Mouse (Mus musculus) mouse trophoblast stem cell (cell line): ENCODE results near the gene Faah.

Source experiments
- in situ Hi-C, 2 experiments: fragments of 300-500 bp; cut with MseI, MboI; formaldehyde crosslinking; loops; 2 replicates in 1 of 2; 3 replicates in 1 of 2; pipeline ENCODE4 v1.15.1; 2025

Gene Faah

DNA sequence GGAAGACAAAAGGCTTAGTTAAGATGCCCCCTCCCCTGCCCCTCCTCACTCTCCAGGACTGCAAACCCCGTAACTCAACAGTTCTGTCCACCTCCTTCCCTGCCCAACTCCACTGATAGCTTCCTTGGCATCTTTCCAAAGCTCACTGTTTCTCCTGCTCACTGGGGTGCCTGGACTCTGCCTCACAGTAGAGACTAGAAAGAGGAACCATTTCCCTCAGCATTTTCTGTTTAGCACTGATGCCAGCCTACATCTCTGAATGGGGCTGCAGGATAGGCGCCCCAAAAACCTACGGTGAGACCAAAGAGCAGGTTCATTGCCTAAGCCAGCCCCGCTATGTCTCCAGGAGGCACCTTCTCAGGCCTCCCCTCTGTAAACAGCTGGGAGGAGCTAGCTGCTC lies 16.5 kb downstream of the Faah start:
- in situ Hi-C loops: no loop called here

DNA sequence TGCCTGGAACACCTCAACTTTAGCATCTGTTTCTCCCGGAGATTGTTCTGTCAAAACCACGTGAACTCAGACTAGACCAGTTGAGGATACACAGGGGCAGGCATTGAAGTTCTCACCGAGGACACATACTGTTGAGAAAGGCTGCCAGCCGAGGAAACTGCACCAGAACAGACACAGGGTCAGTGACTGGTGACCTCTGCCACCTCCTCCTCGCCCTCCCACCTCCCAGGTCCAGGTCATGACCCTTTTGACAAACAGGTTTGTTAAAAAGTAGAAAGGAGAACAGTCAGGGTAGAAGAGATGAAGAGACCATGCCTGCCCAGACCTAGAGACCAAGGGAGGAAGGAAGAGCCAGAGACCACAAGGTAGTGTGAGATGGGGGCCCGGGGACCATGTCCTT lies 17.1 kb downstream of the Faah start:
- in situ Hi-C loops: no loop called here

DNA sequence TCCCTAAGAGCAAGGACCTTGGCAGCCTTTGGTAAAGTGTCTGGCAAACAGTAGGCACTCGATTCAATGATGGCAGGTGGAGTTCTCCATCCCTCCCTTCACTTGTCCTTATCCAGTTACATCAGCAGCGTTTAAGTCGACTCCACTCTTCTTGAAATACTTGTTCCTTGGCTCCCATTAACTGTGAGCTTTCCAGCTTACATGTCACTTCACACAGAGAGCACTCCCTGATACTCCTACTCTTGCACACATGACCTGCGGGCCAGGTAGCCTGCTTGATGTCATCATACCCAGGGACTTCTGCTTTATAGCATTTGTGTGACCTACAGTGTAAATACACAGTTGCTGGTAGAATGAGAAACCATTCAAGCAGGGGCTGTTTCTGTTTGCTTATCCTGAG lies 21.0 kb downstream of the Faah start:
- in situ Hi-C loops: no loop called here

DNA sequence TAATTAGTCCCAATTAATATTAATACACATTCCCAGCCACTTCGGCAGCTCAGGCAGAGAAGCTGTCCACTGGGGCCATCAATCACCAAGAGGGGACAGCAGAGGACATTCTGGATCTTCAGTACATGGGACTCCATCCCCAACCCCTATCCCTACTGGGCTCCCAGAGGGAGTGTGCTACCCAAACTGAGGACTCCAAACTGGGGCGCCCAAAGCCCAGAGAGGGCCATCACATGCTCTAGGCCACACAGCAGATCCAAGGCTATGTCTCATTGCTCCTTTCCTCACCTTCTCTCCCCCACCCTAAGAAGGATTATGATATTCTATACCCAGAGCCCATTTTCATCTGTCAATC lies 22.4 kb downstream of the Faah start:
- in situ Hi-C loops: no loop called here

DNA sequence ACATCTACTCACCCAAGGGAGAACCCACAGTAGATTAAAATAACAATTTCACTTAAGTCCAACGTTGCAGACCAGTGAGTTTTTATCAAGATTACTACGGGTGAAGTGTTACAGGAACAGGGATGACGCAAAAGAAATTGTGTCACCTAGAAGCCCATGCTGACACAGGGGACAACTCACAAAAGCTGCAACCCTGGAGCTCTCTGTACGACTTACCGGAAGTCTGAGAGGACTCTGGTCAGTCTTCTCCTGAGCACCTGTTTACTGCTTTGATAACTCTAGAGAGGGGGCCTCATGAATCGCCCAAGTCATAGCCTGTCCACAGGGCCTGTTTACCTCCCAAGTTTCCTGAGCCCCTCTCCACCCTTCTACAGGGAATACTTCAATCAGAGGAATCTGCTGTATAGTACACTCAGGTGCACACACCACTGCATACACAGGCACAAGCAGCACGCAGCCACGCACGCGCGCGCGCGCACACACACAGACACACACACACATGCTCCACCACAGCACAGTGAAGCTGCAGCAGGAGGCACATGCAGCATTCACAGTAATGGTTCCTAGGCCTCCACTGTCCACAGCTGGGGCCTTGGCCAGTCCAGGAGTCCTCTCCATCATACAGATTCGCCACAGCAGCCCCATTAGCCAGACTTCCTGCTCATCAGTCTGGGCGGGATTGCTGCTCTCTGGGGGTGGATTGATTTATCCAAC lies 22.9 kb downstream of the Faah start:
- in situ Hi-C loops: no loop called here

DNA sequence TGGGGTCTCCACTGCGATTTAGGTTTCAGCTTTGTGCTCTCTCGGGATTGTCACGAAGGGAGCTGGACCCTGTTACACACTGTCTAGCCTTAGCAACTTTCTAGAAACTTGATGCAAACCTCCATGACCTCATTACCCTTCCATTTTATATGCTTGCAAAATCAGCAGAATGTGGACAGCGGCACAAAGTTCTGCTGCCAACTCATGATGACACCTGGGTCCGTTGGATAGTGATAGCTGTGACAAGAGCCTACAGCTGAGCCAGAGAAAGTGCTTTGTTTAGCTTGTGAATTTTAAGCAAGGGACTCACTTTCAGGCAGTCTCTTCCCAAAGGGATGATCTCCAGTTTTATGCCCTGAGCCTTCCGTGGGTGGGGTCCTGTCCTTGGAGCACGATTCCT lies 28.3 kb downstream of the Faah start:
- in situ Hi-C loops: no loop called here

DNA sequence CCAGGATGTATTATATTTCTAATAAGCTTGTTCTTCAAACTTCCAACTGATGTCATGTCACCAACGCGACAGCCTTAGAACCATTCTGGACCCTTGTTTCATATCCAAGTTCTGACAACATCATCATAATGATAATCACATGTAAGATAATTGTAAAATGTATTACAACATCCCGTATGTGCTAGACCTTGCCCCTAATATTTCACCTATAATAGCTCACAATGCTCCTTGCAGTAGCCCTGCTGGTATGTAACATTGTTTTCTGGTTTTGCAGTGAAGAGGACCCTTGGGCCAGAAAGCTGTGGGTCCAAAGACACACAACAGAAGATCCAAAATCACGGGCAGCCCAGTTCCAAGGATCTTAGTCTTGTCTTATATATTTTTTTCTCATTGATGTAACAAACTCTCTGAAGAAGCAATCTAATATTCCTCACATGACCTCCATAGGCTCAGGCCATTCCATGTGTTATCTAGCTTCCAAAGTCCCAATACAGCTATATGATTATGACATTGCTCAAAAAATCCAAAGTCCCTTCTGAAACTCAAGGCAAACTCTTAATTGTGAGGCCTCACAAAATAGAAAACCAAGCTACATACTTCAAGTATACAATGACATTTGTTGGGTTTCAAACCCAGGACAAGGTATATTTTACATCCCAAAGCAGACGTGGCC lies 29.7 kb downstream of the Faah start:
- in situ Hi-C loops: no loop called here

DNA sequence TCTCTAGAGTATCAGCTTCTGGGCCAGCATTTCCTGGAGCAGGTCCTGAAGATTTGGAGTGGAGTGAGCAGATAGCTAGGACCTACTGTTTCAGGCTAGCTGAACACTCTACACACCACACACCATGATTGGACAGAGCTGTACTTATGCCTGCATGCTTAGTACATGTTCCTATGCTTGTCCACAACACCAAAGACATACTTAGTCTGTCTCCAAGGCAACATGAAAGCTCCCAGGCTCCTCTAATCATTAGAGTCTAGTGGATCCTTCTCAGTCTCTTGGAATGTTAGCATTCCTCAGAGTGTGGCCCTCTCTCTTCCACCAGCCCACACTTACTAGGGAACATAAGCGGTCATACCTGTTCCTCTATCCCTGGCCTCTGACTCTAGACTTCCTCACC lies 30.3 kb downstream of the Faah start:
- in situ Hi-C loops: no loop called here

DNA sequence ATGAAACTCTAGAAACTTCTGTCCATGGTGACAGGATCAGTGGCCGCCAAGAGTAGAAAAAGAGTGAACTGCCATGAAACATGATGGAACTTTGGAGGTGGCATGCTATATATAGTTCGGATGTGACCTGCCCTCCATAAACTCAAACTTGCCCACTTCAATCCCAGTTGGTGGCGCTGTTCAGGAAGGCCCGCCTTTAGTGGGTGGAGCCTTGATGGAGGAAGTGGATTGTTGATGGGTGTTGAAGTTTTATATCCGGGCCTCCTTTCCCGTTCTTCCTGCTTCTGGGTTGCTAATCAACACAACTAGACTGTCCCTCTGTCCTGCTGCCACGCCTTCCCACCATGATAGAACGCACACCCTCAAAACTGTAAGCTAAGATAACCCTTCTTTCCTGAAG lies 32.8 kb downstream of the Faah start:
- in situ Hi-C loops: loop anchor here (5.0 kb wide), 2 partner anchors 38 to 83 kb away; no protein-coding TSS in a partner anchor

DNA sequence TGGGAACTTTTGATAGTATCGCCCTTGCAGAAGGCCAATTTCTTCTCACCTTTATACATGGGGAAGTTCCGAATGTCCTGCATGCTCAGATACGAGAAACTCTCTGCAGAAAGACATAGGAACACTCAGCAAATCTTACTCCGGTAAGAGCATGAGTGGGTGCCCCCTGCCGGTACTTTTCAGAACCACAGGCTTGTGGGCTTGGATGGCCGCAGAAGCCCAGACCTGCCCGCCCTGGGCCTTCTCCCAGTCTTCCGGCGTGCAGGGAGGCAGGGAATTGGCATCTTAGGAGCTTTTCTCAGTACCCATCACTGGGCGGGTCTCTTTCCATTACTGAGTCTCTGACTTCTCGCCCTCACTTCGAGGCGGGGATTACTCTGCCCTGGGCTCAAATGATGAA lies 33.6 kb downstream of the Faah start:
- in situ Hi-C loops: loop anchor here (5.0 kb wide), 2 partner anchors 37 to 82 kb away; no protein-coding TSS in a partner anchor

DNA sequence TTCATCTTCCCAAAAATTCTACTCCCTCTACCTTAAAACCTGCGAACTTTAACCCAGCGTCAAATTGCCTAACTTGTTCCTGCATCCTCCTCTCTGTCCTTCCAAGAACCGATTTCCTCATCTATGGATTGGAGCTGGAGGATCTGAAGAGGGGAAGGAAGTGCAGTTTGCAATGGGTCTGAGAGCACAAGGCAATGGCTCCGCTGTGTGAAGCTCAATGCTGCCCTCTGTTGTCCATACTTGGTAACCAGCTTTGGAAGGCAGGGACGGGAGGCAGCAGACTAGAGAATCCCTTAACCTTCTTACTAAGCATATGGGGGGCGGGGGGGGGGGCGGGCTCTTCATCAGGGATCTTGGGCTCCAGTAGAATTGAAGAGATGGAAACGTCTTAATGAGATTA lies 37.0 kb downstream of the Faah start:
- in situ Hi-C loops: loop anchor here (5.0 kb wide), 2 partner anchors 33 to 78 kb away; no protein-coding TSS in a partner anchor

DNA sequence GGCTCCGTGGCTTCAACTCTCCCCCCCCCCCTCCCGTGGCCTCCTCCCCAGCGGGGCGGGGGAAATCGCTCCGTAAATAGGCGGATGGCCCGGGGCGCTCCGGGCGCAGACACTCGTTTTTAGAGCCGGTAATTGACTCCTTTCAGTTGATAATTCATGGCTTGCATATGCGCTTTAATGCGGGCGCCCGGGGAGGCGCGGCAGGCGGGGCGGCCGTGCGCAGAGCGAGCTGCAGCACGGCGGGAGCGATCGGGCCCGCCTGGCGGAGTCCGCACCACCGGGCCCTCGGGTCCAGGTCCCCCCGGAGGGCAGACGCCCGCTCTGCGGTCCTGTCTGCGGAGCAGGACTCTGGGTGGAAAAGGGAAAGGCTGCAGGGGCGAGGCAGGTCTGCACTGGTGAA lies 38.3 kb downstream of the Faah start:
- in situ Hi-C loops: no loop called here

DNA sequence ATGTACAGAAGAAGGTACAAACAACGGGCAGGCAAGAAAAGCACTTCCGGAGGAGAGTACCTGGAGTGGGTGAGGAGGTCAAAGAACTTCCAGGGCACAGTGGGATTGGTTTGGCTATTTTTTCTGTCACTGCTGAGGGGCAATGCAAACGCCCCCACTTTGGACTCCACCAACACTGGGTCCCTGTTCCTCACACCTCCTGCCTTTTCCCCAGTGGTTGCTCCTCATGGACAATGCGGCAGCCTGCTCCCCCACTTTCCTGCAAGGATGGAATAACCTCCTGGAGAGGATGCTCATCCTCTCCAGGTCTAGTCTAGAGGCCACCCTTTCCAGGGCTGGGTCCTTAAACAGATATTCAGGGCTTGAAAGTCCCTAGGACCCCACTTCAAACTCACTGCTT lies 38.8 kb downstream of the Faah start:
- in situ Hi-C loops: no loop called here

DNA sequence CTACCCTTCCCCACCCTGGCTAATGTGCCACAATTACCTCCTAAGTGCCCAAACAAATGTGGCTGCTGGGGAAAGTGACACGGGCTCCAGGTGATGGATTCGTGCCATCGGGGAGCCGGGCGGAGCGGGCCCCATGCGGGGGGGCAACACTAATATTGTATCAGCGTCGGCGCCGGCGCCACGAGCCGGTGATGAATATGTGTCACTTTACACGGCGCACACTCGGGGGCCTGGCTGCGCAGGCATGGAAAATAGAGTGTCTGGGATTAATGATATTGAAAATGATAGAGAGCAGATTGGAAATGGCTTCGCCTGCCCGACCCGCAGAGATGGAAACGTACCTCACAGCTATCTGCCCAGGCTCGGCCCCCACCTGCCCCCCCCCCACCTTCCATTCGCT lies 45.2 kb downstream of the Faah start:
- in situ Hi-C loops: no loop called here

DNA sequence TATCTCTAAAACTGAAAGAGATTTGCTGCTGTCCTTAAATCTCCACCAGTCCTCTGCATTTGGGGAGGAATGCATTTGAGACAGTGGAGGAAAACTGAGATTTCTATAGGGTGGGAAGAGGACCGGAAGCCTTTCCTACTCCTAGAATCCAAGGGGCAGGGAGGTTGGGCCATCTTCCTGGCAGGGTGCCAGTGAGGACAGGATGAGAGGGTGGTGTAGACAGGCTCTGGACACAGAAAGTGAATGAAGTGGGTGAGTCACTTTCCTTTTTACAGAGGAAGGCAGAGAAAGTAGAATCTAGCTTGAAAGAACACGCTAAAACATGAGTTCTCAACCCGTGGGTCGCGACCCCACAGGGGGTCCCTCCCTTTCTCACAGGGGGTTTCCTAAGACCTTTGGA lies 53.3 kb downstream of the Faah start:
- in situ Hi-C loops: no loop called here

DNA sequence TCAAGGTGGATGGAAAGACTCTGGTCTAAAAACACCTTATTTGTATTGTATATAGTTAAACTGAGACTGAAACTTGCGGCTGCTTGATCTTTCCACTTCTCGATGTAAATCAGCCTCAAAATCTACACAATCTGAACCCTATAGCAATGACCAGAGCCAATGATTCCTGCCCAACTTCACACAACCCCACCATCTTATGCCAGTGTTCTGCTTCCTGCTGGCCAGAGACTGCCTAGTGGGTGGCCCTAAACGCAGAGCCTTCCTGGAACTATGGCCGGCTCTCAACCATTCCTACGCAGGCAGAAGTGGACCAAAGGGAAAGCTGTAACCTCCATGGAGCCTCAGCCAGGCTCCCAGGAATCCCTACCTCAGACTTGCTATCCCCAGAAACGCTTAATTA lies 54.0 kb downstream of the Faah start:
- in situ Hi-C loops: no loop called here

DNA sequence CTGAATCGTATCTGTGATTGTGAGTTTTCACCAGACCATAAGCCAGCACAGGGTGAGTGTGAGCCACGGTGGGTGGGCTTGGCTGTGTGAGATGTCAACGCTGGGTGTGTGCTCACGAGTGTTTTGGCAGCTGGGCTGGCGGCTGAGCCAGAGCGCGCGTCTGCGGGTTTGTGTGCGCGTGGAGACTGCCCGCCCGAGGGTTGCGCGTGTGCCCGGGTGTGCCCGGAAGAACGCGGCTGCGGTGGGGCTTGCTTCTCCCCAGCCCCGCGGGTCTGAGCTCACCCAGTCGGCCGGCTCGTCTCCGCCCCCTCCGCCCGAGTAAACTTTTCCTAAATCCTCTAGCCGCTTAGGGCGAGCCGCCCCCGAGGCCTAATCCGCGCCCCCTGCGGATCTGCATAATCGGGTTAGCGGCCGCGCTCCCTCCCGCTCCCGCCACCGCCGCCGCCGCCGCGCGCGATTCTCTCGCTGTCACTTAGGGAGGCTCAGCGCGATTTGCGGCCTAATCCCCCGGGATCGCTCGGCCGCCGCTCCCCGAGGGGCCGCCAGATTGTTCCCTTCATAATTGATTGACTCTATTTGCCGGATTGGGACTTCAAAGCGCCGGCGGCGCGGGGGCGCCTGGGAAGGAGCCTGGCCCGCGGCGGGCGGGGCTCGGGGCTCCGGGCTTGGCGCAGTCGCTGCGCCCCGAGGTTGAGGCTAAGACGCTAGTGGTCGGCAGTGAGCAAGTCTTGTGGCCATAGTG lies 54.9 kb downstream of the Faah start:
- in situ Hi-C loops: no loop called here

DNA sequence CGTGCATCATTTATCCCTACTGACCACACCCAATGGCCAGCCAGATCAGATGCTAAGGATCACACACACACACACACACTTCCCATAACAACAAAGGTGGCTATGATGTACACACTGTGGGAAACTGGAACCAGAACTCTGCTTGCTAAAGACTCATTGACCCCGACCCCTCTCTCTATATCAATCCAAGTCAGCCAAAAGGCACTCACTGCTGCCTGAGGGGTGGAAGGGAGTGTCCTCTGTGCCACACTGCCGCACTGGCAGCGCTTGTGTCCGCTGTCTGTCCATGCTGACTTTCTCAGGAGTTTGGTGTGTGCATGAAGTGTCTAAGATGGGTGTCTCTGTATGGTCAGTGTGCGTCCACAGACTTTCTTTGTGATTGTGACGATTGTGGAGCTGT lies 55.7 kb downstream of the Faah start:
- in situ Hi-C loops: no loop called here

DNA sequence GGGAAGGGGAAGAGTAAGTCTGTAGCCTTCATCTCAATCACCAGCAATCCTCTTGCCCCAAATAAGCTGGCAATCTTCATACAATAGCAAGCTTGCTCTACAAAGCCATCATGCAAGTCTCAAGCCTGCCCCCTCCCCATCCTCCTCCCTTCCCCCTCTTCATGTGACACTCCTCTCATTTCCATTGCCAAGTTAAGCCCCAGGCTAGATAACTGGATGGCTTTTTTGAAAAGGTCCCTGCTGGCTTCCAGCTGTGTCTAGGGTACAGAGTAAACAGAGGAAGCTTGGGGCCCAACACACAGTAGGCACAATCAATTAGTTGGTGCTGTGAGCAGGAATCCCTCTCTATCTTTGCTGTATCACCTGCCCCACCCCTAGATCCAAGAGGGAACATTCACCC lies 58.2 kb downstream of the Faah start:
- in situ Hi-C loops: no loop called here

DNA sequence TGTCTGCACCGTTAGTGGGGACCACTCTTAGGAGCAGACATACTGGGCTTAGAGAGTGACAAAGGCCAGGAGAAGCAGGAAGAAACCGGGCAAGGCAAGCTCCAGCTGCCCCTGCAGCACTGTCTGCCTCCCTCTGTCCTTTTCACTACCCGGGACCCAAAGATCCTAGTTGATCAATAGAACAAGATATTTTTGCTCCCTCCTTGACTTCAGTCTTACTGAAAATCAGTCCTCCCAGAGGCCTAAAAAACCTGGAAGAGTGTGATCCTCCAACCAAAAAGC lies 62.3 kb downstream of the Faah start:
- in situ Hi-C loops: no loop called here

DNA sequence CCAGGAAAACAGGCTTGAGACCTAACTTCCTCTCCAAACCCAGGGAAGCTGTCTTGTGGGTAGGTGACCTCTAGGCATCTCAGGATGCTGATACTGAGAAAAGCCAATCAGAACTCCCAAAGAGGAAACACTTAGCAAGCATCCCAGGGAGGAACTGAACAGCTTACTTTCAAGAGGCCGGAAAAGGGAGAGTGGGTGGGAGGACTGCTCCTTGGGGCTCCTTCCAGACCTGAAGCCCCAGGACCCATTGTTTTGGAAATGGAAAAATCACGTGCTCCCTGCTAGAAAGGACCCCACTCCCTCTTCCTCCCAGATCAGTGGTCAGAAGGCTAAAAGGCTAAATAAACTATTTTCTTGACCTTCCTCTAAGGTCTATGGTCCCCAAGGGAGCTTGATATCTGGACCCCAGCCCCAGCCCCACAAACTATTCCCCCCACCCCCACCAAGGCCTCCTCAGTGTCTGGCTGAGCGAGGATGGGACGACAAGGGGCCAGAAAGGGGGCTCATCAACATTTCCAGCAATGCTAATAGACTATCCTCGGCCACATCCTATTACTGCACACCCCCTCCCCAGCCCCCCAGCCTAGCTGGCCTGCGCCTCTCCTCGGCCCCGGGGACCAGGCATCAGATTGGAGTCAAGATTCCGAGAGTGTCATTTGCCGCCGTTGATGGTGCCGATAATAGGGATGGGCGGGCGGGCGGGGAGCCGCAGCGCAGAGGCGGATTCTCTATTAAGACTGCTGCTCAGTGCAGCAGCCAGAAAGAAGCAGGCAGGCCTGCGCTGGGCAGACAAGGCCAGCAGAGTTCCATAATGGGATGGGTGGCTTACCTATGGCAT lies 62.9 kb downstream of the Faah start:
- in situ Hi-C loops: loop anchor here in 1 of 2 experiments (5.0 kb wide), 1 partner anchor 48 kb away; no protein-coding TSS in a partner anchor

DNA sequence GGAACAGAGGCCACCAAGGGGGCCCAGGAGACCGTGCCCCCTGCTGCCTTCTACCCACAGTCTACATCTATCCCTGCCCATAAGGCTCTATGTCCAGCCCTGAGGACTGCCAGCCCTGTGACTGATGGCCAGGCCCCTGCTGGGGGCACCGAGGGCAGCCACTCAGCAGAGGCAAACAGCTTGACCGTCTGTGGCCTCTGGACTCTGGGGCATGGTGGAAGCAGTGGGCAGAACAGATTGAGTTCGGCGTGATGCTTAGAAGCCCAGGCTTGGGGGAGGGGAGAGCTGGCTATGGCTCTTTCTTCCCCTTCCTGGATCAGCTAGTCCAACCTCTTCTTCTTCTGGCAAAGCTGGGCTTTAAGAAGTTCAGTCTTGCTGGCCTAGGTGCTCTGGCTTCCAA lies 64.2 kb downstream of the Faah start:
- in situ Hi-C loops: loop anchor here in 1 of 2 experiments (5.0 kb wide), 1 partner anchor 46 kb away; no protein-coding TSS in a partner anchor
